Mouse (Mus musculus) limb, embryonic 13.5 days (tissue): ENCODE measurements around the gene A430033K04Rik. TPM values are rescaled to one million over a fixed set of nuclear protein-coding genes. Genes with fewer than 3 reads are reported as not detected.

Experiments
- ATAC-seq: fragments of 200-750 bp; cut with Nextera tagmentation; 2 replicates; pipeline ENCODE4 v1.8.0; 2017; ENCODE audit warnings: low read depth, moderate number of reproducible peaks, moderate TSS enrichment; ENCODE audit not compliant: low FRiP score
- H3K27ac ChIP-seq: fragments of 300-500 bp; sonication (generic); 2 replicates; pipeline ENCODE4 v1.5.1; 2015; ENCODE audit warnings: inconsistent platforms, mild to moderate bottlenecking, moderate library complexity
- H3K27me3 ChIP-seq: fragments of 300-500 bp; sonication (generic); 2 replicates; pipeline ENCODE4 v1.6.1; 2015; ENCODE audit warnings: mild to moderate bottlenecking, inconsistent platforms
- H3K36me3 ChIP-seq: fragments of 300-500 bp; sonication (generic); 2 replicates; pipeline ENCODE4 v1.6.1; 2015; ENCODE audit warnings: inconsistent platforms, mild to moderate bottlenecking, moderate library complexity
- H3K4me1 ChIP-seq: fragments of 300-500 bp; sonication (generic); 2 replicates; pipeline ENCODE4 v1.6.1; 2015; ENCODE audit warnings: inconsistent platforms
- H3K4me2 ChIP-seq: fragments of 300-500 bp; sonication (generic); replicated peaks from 2 replicates; pipeline ENCODE4 v1.6.1; 2015; ENCODE audit warnings: inconsistent platforms, mild to moderate bottlenecking, moderate library complexity
- H3K4me3 ChIP-seq: fragments of 300-500 bp; sonication (generic); 2 replicates; pipeline ENCODE4 v1.5.1; 2015; ENCODE audit warnings: moderate library complexity, mild to moderate bottlenecking, inconsistent platforms
- H3K9ac ChIP-seq: fragments of 300-500 bp; sonication (generic); 2 replicates; pipeline ENCODE4 v1.6.1; 2015; ENCODE audit warnings: mild to moderate bottlenecking, inconsistent platforms
- H3K9me3 ChIP-seq: fragments of 300-500 bp; sonication (generic); 2 replicates; pipeline ENCODE4 v1.6.1; 2016; ENCODE audit warnings: inconsistent platforms
- WGBS: fragments of 180-500 bp; shearing (Covaris S2); methylation state at CpG from one replicate; pipeline ENCODE4 v1.1.7; 2015; 5-methylcytosine and 5-hydroxymethylcytosine counted together
- polyA plus RNA-seq: library from polyadenylated mRNA; unstranded; fragments of >200 nt; fragmentation: Nextera tagmentation; extraction: Ambion mirVana; gene quantifications from 2 replicates; pipeline ENCODE4 v1.2.1, GENCODE M21; 2015

The A430033K04Rik gene
- polyA plus RNA-seq, 1 experiment from 2014 or later = 20.8 TPM

GRCm38 (mm10) chr5:138657407-138657806, 34.7 kb downstream of the A430033K04Rik start:
- no peak overlapping the region for H3K4me3 ChIP-seq
- 95% methylated on average over 3 of the region's 3 CpGs for WGBS

GRCm38 (mm10) chr5:138657854-138658253, 35.2 kb downstream of the A430033K04Rik start:
- ATAC-seq = peak; percentile 57; the same call in 1 of the 2 replicates
- Histone ChIP-seq H3K4me1 (no peaks in the 10 kb centered on the region), H3K9ac (no peak overlapping the region), H3K9me3 (no peaks in the 10 kb centered on the region), H3K4me2 (no peak overlapping the region), H3K27me3 (no peaks in the 10 kb centered on the region), H3K36me3 (no peaks in the 10 kb centered on the region), H3K27ac (no peak overlapping the region), H3K4me3 (no peak overlapping the region)
- WGBS = 39% methylated on average over 6 of the region's 6 CpGs

More at GRCm38 (mm10) chr5:138657407-138657806, 34.7 kb downstream of the A430033K04Rik start:
- H3K4me2 ChIP-seq = no peak overlapping the region
- no peaks in the 10 kb centered on the region for H3K27me3 ChIP-seq
- H3K27ac ChIP-seq = no peak overlapping the region
- H3K9ac ChIP-seq = no peak overlapping the region
- no peaks in the 10 kb centered on the region for H3K9me3 ChIP-seq
- no peaks in the 10 kb centered on the region for H3K4me1 ChIP-seq
- no peaks in the 10 kb centered on the region for H3K36me3 ChIP-seq
- ATAC-seq = no peak

- H3K36me3 ChIP-seq = no peaks in the 10 kb centered on the region
- H3K9me3 ChIP-seq = no peaks in the 10 kb centered on the region
- no peaks in the 10 kb centered on the region for H3K4me1 ChIP-seq
- H3K4me2 ChIP-seq = no peak overlapping the region
- no peak for ATAC-seq
- no peak overlapping the region for H3K9ac ChIP-seq
- WGBS = 18% methylated on average over 5 of the region's 5 CpGs
- no peak overlapping the region for H3K4me3 ChIP-seq
- H3K27ac ChIP-seq = no peak overlapping the region
- H3K27me3 ChIP-seq = no peaks in the 10 kb centered on the region
Observed at GRCm38 (mm10) chr5:138658922-138659321, 36.3 kb downstream of the A430033K04Rik start.

GRCm38 (mm10) chr5:138683023-138683766, 60.5 kb downstream of the A430033K04Rik start:
- WGBS = 64% methylated on average over 8 of the region's 8 CpGs
- ATAC-seq = no peak
- H3K4me3 ChIP-seq = no peak overlapping the region
- no peaks in the 10 kb centered on the region for H3K27me3 ChIP-seq
- no peaks in the 10 kb centered on the region for H3K36me3 ChIP-seq
- no peaks in the 10 kb centered on the region for H3K9me3 ChIP-seq
- H3K4me2 ChIP-seq = no peak overlapping the region
- no peaks in the 10 kb centered on the region for H3K4me1 ChIP-seq
- H3K27ac ChIP-seq = no peak overlapping the region
- H3K9ac ChIP-seq = no peak overlapping the region

- Histone ChIP-seq H3K9me3 (no peaks in the 10 kb centered on the region), H3K4me2 (no peak overlapping the region), H3K9ac (no peak overlapping the region), H3K4me3 (no peak overlapping the region), H3K27me3 (no peaks in the 10 kb centered on the region), H3K4me1 (no peaks in the 10 kb centered on the region), H3K36me3 (no peaks in the 10 kb centered on the region), H3K27ac (no peak overlapping the region)
- no peak for ATAC-seq
- 97% methylated on average over 7 of the region's 7 CpGs for WGBS
Observed at GRCm38 (mm10) chr5:138683821-138684220, 61.2 kb downstream of the A430033K04Rik start.

GRCm38 (mm10) chr5:138687453-138687852, 64.8 kb downstream of the A430033K04Rik start:
- Histone ChIP-seq H3K9ac (no peak overlapping the region), H3K4me3 (no peak overlapping the region), H3K36me3 (no peaks in the 10 kb centered on the region), H3K27me3 (no peaks in the 10 kb centered on the region), H3K4me1 (no peaks in the 10 kb centered on the region), H3K27ac (no peak overlapping the region), H3K9me3 (no peaks in the 10 kb centered on the region), H3K4me2 (no peak overlapping the region)
- ATAC-seq = no peak
- 55% methylated on average over 5 of the region's 5 CpGs for WGBS

- Histone ChIP-seq H3K9ac (no peak overlapping the region), H3K9me3 (no peaks in the 10 kb centered on the region), H3K4me1 (no peaks in the 10 kb centered on the region), H3K27me3 (no peaks in the 10 kb centered on the region), H3K4me2 (no peak overlapping the region), H3K4me3 (no peak overlapping the region), H3K27ac (no peak overlapping the region), H3K36me3 (no peaks in the 10 kb centered on the region)
- WGBS = 67% methylated on average over 5 of the region's 5 CpGs
- no peak for ATAC-seq
Observed at GRCm38 (mm10) chr5:138689254-138689653, 66.6 kb downstream of the A430033K04Rik start.

GRCm38 (mm10) chr5:138692936-138693570, 70.4 kb downstream of the A430033K04Rik start:
- ATAC-seq = no peak
- H3K4me2 ChIP-seq = no peak overlapping the region
- no peak overlapping the region for H3K9ac ChIP-seq
- no peaks in the 10 kb centered on the region for H3K27me3 ChIP-seq
- H3K9me3 ChIP-seq = no peaks in the 10 kb centered on the region
- no peaks in the 10 kb centered on the region for H3K4me1 ChIP-seq
- H3K4me3 ChIP-seq = no peak overlapping the region
- H3K36me3 ChIP-seq = no peaks in the 10 kb centered on the region
- no peak overlapping the region for H3K27ac ChIP-seq

- Histone ChIP-seq H3K4me2 (no peak overlapping the region), H3K9me3 (no peaks in the 10 kb centered on the region), H3K27ac (no peak overlapping the region), H3K9ac (no peak overlapping the region), H3K4me1 (no peaks in the 10 kb centered on the region), H3K36me3 (no peaks in the 10 kb centered on the region), H3K4me3 (no peak overlapping the region), H3K27me3 (no peaks in the 10 kb centered on the region)
- no peak for ATAC-seq
- WGBS = 50% methylated on average over 2 of the region's 2 CpGs
Observed at GRCm38 (mm10) chr5:138694036-138694435, 71.4 kb downstream of the A430033K04Rik start.

GRCm38 (mm10) chr5:138694496-138695167, 72.0 kb downstream of the A430033K04Rik start:
- Histone ChIP-seq H3K4me3 (no peak overlapping the region), H3K9ac (no peak overlapping the region), H3K36me3 (no peaks in the 10 kb centered on the region), H3K9me3 (no peaks in the 10 kb centered on the region), H3K27me3 (no peaks in the 10 kb centered on the region), H3K4me1 (no peaks in the 10 kb centered on the region), H3K27ac (no peak overlapping the region), H3K4me2 (no peak overlapping the region)
- no peak for ATAC-seq
- WGBS = 42% methylated on average over 4 of the region's 4 CpGs

GRCm38 (mm10) chr5:138697466-138697865, 74.8 kb downstream of the A430033K04Rik start:
- WGBS = 58% methylated on average over 6 of the region's 6 CpGs
- H3K4me3 ChIP-seq = no peak overlapping the region
- no peak overlapping the region for H3K4me2 ChIP-seq
- H3K27ac ChIP-seq = no peak overlapping the region
- H3K4me1 ChIP-seq = no peaks in the 10 kb centered on the region
- H3K9me3 ChIP-seq = no peaks in the 10 kb centered on the region
- no peaks in the 10 kb centered on the region for H3K27me3 ChIP-seq
- H3K9ac ChIP-seq = no peak overlapping the region
- ATAC-seq = no peak
- H3K36me3 ChIP-seq = no peaks in the 10 kb centered on the region
